Mouse (Mus musculus): ENCODE data around the gene 1700025F22Rik.
"Not testable (repeated sequence)": the region's sequence is repeated elsewhere in the genome, so short reads cannot be mapped to it uniquely, and the experiment has no call there.

1700025F22Rik gene

GRCm38 (mm10) chr19:11165172-11165571 is at the start of gene 1700025F22Rik:
1700025F22Rik (minus strand) TSS chr19:11165320.
- DNase-seq (ENCODE audit: low read depth) = peak; percentile 47

- no peak for DNase-seq (ENCODE audit: low read depth)
Observed at GRCm38 (mm10) chr19:11196546-11196945, 31.4 kb upstream of the 1700025F22Rik start, which contains the start of gene Ms4a13. Ms4a13 (minus strand) TSS chr19:11196737.

GRCm38 (mm10) chr19:11192552-11192951 is 27.4 kb upstream of the 1700025F22Rik start:
- DNase-seq (ENCODE audit: low read depth) = no peak

GRCm38 (mm10) chr19:11184121-11184520 is 19.0 kb upstream of the 1700025F22Rik start:
- DNase-seq (ENCODE audit: low read depth) = peak; percentile 72

GRCm38 (mm10) chr19:11177464-11177863 is 12.3 kb upstream of the 1700025F22Rik start:
- no peak for DNase-seq (ENCODE audit: low read depth)

- not testable (repeated sequence) for DNase-seq (ENCODE audit: low read depth)
Observed at GRCm38 (mm10) chr19:11157890-11158289, 7.2 kb downstream of the 1700025F22Rik start.

GRCm38 (mm10) chr19:11135336-11135735 is 29.8 kb downstream of the 1700025F22Rik start:
- no peak for DNase-seq (ENCODE audit: low read depth)

- DNase-seq (ENCODE audit: low read depth) = no peak
Observed at GRCm38 (mm10) chr19:11134852-11135251, 30.3 kb downstream of the 1700025F22Rik start.

- DNase-seq (ENCODE audit: low read depth) = not testable (repeated sequence)
Observed at GRCm38 (mm10) chr19:11130776-11131175, 34.3 kb downstream of the 1700025F22Rik start, which contains the start of gene 1700017D01Rik. 1700017D01Rik (minus strand) TSS chr19:11130876.

- DNase-seq (ENCODE audit: low read depth) = no peak
Observed at GRCm38 (mm10) chr19:11129702-11130101, 35.4 kb downstream of the 1700025F22Rik start.

GRCm38 (mm10) chr19:11121016-11121420 is 44.1 kb downstream of the 1700025F22Rik start:
- DNase-seq (ENCODE audit: low read depth) = peak; percentile 46

GRCm38 (mm10) chr19:11119338-11119737 is 45.8 kb downstream of the 1700025F22Rik start:
- peak; percentile 5 for DNase-seq (ENCODE audit: low read depth)

- peak; percentile 14 for DNase-seq (ENCODE audit: low read depth)
Observed at GRCm38 (mm10) chr19:11107746-11108145, 57.4 kb downstream of the 1700025F22Rik start.

- DNase-seq (ENCODE audit: low read depth) = no peak
Observed at GRCm38 (mm10) chr19:11101880-11102279, 63.2 kb downstream of the 1700025F22Rik start.

- DNase-seq (ENCODE audit: low read depth) = no peak
Observed at GRCm38 (mm10) chr19:11098401-11098800, 66.7 kb downstream of the 1700025F22Rik start.

GRCm38 (mm10) chr19:11092131-11092530 is 73.0 kb downstream of the 1700025F22Rik start:
- peak; percentile 49 for DNase-seq (ENCODE audit: low read depth)
